Mouse (Mus musculus) kidney, adult 2 months (tissue): ENCODE measurements around the gene Lmo7. TPM values are rescaled to one million over a fixed set of nuclear protein-coding genes. Genes with fewer than 3 reads are reported as not detected.

Experiments used
- DNase-seq: peaks from one replicate; pipeline ENCODE4 v3.0.0; 2021
- H3K27ac ChIP-seq: fragments of 200-500 bp; 2 replicates; pipeline ENCODE4 v1.5.1; 2012; ENCODE audit warnings: low read depth, low read length, control low read depth, inconsistent platforms; ENCODE audit not compliant: insufficient read depth
- H3K27me3 ChIP-seq: fragments of 200-500 bp; replicated peaks from 2 replicates; pipeline ENCODE4 v1.6.1; 2012; ENCODE audit warnings: mild to moderate bottlenecking, moderate library complexity, low read length, inconsistent platforms; ENCODE audit not compliant: control insufficient read depth, insufficient read depth
- H3K36me3 ChIP-seq: fragments of 200-500 bp; 2 replicates; pipeline ENCODE4 v1.6.1; 2012; ENCODE audit warnings: mild to moderate bottlenecking, moderate library complexity, low read length, inconsistent platforms; ENCODE audit not compliant: control insufficient read depth, insufficient read depth
- H3K4me1 ChIP-seq: fragments of 200-500 bp; 2 replicates; pipeline ENCODE4 v1.6.1; 2011; ENCODE audit warnings: low read length; ENCODE audit not compliant: control insufficient read depth, insufficient read depth
- H3K4me3 ChIP-seq: fragments of 200-500 bp; 2 replicates; pipeline ENCODE4 v1.5.1; 2011; ENCODE audit warnings: mild to moderate bottlenecking, low read depth, low read length, control low read depth; ENCODE audit not compliant: insufficient read depth
- CTCF ChIP-seq: fragments of 200-500 bp; conservative IDR thresholded peaks from 2 replicates; pipeline ENCODE4 v1.5.1; 2011; ENCODE audit warnings: low read depth, mild to moderate bottlenecking, control low read depth, low read length, moderate library complexity, mixed read lengths; ENCODE audit not compliant: insufficient read depth, insufficient read length
- POLR2A ChIP-seq: fragments of 200-500 bp; IDR thresholded peaks from one replicate; pipeline ENCODE4 v1.6.1; 2011; ENCODE audit warnings: low read depth, low read length, control low read depth
- WGBS: fragments of 180-500 bp; shearing (Covaris S2); methylation state at CpG from one replicate; pipeline ENCODE4 v1.1.7; 2018; 5-methylcytosine and 5-hydroxymethylcytosine counted together
- polyA plus RNA-seq: library from polyadenylated mRNA; depleted of rRNA; stranded (reverse); fragments of >200 nt; gene quantifications from 2 replicates; pipeline ENCODE4 v1.2.3, GENCODE M21; 2012

Lmo7 gene
- polyA plus RNA-seq, 1 experiment, result 40.0 TPM

DNA sequence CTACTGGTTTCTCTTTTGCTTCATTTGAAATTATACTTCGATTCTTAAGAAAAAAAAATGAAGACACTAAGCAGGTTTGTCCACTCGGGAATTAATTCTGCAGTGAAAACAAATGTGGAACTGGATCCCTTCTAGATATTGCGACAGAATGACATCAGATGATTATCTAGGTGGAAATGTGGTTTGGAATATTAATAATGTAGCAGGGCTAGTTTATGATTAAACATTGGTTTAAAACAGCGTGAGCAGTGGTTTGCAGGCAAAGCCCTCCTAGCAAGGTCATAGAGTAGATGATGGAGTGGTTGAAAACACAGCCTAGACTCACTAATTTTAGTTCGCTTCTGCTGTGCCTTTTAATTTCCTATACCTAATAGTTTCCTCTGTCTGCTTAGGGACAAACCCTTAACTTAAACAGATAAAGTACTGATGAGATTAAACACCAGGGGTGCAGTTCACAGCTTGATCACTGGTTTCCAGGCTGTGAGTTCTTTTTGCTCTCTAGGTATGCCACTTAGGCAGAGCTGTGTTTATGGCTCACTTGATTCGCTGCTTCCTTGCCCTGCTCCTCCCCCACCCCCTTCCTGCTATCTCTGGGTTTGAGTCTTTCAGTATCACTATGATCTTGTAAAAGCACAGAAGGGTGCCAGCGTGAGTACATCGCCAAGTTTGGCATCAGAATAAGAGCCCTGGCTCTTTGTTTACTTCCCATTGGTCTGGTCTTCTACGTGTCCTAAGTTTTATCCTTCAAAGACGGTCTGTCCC, 4.0 kb downstream of the Lmo7 start:
- Histone ChIP-seq H3K4me1 (peaks cover 12% of the 10 kb centered on the region), H3K27me3 (no peaks in the 10 kb centered on the region), H3K36me3 (no peaks in the 10 kb centered on the region), H3K4me3 (no peak overlapping the region), H3K27ac (peak overlapping the region; percentile 81)
- no peak for TF ChIP-seq CTCF
- TF ChIP-seq POLR2A, result no peak
- DNase-seq, result peak; percentile 53
- 23% methylated on average over 10 of the region's 10 CpGs for WGBS

DNA sequence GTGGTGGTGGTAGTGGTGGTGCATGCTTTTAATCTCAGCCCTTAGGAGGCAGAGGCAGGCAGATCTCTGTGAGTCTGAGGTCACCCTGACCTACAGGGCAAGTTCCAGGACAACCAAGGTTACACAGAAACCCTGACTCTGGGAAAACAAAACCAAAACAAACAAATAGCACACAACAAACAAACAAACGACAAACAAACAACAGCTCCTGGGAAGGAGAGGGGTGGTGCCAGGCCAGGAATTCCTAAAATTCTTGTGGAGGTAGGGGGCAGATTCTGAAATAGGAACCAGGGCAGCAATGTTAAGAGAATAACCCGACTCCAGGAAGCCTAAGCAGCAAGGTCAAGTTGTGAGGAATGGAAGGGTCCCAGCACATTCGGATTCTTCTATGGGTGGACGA, 7.7 kb downstream of the Lmo7 start:
- Histone ChIP-seq H3K27ac (no peak overlapping the region), H3K27me3 (no peaks in the 10 kb centered on the region), H3K36me3 (no peaks in the 10 kb centered on the region), H3K4me1 (peaks cover 11% of the 10 kb centered on the region), H3K4me3 (no peak overlapping the region)
- DNase-seq, result no peak
- TF ChIP-seq CTCF (no peak), POLR2A (no peak)
- WGBS, result 80% methylated on average over 4 of the region's 4 CpGs

DNA sequence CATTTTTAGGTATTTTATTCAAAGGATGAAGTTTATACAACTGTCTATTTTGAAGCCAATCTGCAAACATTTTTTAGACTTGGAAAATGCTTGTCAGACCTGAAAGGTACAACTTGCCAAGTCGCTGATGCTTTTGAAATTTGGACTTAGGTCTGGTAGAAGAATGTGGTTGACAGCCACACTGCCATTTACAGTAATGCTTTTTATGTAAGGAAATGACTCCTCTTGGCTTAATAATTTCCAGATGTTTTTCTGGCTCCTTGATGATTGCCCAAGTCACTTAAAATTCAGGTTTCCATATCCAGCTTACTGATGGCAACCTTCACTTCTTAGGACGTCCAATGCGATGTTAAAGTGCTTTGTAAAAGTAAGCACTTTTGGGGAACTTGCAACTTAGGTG, 16.9 kb downstream of the Lmo7 start:
- Histone ChIP-seq H3K4me3 (no peak overlapping the region), H3K36me3 (no peaks in the 10 kb centered on the region), H3K27ac (peak overlapping the region; percentile 89), H3K27me3 (no peaks in the 10 kb centered on the region), H3K4me1 (peaks cover 14% of the 10 kb centered on the region)
- no peak for TF ChIP-seq POLR2A
- TF ChIP-seq CTCF, result no peak
- peak; percentile 82 for DNase-seq
- WGBS, result 33% methylated on average over 3 of the region's 3 CpGs

DNA sequence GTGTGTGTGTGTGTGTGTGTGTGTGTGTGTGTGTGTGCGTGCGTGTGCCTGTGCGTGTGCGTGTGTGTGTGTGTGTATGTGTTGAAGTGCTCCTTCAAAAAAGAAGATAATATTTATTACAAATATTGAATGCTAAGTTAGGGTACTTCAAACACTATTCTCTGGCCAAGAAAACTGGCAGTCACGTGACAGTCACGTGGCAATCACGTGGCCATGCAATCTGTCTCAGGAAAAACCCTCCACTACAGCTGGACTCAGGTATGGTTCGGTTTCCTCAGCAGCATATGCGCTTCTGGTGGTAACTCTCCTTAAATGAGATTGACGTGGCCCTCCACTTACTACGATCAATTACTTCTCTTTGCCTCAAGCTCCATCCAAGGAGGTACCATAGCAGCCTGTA, 18.1 kb downstream of the Lmo7 start:
- Histone ChIP-seq H3K4me1 (peaks cover 14% of the 10 kb centered on the region), H3K4me3 (no peak overlapping the region), H3K27ac (0 out of 2 replicates have a peak overlapping the region, but pooled peaks have one; percentile 3), H3K36me3 (no peaks in the 10 kb centered on the region), H3K27me3 (no peaks in the 10 kb centered on the region)
- WGBS, result 88% methylated on average over 11 of the region's 11 CpGs
- DNase-seq, result no peak
- TF ChIP-seq POLR2A (no peak), CTCF (no peak)

DNA sequence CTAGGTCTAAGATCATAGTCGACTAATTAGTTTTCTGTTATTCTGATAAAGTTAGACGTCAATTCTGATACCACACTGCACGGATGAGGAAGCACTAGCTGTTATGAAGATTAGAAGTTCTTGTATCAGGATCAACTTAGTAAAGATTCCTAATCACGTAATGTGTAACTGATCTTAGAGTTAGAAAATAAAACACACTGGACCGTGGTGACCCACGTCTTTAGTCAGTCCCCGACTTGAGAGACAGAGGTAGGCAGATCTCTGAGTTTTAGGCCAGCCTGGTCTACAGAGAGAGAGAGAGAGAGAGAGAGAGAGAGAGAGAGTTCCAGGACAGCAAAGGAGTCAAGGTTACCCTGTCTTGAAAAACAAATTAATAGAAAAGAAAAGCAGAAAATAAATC, 18.7 kb downstream of the Lmo7 start:
- DNase-seq, result peak; percentile 61
- 35% methylated on average over 7 of the region's 7 CpGs for WGBS
- H3K36me3 ChIP-seq, result no peaks in the 10 kb centered on the region
- H3K4me3 ChIP-seq, result no peak overlapping the region
- H3K27me3 ChIP-seq, result no peaks in the 10 kb centered on the region
- peaks cover 14% of the 10 kb centered on the region for H3K4me1 ChIP-seq
- H3K27ac ChIP-seq, result 0 out of 2 replicates have a peak overlapping the region, but pooled peaks have one; percentile 35
- TF ChIP-seq POLR2A, result no peak
- TF ChIP-seq CTCF, result no peak

DNA sequence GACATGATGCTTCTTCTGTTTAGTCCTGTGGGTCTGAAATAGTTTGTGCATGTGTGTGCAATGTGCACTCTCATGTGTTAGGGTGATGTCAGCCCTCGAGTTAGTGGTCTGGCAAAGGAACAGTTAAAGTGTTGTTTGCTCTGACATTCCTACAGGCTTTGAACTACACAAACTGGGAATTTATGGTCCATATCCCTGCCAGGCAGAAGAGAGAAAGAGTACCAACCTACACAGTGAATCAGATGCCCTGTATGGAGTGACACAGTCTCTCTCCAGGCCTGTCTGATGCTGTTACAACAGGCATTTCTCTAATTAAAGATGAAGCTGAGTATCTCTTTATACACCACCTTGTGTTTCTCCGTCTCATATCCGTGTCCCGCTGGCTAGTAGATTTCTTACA, 21.2 kb downstream of the Lmo7 start:
- TF ChIP-seq CTCF (no peak), POLR2A (no peak)
- peaks cover 14% of the 10 kb centered on the region for H3K4me1 ChIP-seq
- WGBS, result 68% methylated on average over 4 of the region's 4 CpGs

DNA sequence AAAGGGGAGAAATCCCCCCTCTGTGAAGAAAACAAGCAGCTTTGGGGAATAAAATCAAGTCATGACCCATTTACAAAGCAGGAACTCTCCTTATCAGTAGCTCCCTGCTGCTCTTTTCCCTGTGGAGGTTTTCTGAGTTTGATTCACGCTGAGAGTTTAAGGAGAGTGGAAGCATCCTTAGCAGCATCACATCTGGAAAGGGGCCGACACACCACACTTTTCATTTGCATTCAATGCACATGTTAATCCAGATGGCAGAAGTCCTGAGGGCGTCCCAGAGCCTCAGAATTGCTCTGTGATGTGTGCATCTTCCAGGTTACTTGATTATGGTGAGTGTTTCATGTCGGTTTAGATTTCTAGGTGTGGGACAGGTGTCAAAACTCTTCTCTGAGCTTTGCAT, 25.7 kb downstream of the Lmo7 start:
- Histone ChIP-seq H3K27me3 (no peaks in the 10 kb centered on the region), H3K4me3 (no peak overlapping the region), H3K4me1 (no peaks in the 10 kb centered on the region; the same call in 1 of the 2 replicates), H3K36me3 (no peaks in the 10 kb centered on the region), H3K27ac (no peak overlapping the region)
- TF ChIP-seq POLR2A, result no peak
- TF ChIP-seq CTCF, result no peak
- WGBS, result 71% methylated on average over 4 of the region's 4 CpGs
- no peak for DNase-seq

More for the DNA sequence above, 21.2 kb downstream of the Lmo7 start:
- Histone ChIP-seq H3K27me3 (no peaks in the 10 kb centered on the region), H3K27ac (no peak overlapping the region), H3K36me3 (no peaks in the 10 kb centered on the region), H3K4me3 (no peak overlapping the region)
- no peak for DNase-seq

DNA sequence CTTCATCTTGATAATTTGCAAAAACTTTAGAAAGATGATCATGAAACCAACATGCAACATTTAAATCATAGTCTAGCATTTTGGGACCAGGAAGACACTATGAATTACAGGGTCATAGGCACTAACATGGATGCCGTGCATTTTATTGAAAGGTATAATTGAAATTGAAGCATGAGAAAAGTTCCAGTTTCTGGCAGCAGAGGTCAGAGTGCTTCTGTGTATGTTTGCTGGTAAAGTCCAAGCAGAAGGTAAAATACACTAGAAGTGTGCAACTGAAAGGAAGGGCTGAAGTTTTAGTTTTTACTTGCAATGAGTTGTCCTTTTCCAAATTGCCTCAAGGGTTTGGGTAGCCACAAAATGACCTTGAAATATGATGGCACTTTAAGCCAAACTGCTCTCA, 32.5 kb downstream of the Lmo7 start:
- Histone ChIP-seq H3K36me3 (no peaks in the 10 kb centered on the region), H3K27me3 (no peaks in the 10 kb centered on the region), H3K4me3 (no peak overlapping the region), H3K4me1 (no peaks in the 10 kb centered on the region; the same call in 1 of the 2 replicates), H3K27ac (no peak overlapping the region)
- peak; percentile 37 for DNase-seq
- 17% methylated on average over 1 of the region's 1 CpGs for WGBS
- TF ChIP-seq CTCF (no peak), POLR2A (no peak)
